Mouse (Mus musculus): ENCODE data around the gene Gm13277. TPM values are rescaled to one million over a fixed set of nuclear protein-coding genes. Genes with fewer than 3 reads are reported as not detected.
"Not testable (repeated sequence)": the region's sequence is repeated elsewhere in the genome, so short reads cannot be mapped to it uniquely, and the experiment has no call there.

Gene Gm13277
- polyA plus RNA-seq, 1 experiment from 2014 or later: not detected

DNA sequence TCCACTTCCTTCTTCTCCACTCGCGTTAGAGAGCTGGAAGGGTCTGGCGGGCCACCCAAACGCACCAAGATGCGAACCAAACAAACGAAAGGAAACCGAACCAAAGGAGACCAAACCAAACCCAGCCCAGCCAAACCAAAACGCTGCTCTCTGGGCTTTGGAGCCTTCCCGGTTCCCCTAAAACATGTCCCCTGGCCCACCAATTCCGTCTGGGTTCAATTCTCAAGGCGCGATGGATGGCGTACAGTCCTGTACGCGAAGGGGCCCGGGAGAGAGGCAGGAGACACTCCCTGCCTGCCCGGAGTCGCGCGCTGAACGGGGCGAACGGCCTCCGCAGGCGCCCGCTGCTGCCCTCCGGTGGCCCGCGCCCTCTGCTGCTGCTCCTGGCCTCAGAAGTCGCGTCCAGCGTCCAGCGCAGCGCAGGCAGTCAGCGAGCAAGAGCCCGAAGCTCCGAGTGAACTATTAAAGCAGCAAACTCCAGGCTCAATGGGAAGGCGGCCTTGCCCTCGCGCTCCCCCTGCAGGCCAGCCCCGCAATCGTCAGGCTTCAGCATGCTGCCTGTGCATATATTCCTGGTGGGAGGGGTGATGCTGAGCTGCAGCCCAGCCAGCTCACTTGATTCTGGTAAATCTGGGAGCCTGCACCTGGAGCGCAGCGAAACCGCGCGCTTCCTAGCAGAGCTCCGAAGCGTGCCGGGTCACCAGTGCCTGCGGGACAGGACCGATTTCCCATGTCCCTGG, 5.7 kb downstream of the Gm13277 start, which contains the start of gene Gm13275:
Gene Gm13275, plus strand, starts transcription at position 552 of the 740 bp plus-strand sequence.
- 2% methylated on average over 19 of the region's 52 CpGs for WGBS
- ATAC-seq (replicated peaks; ENCODE audit: low FRiP score); H3K4me2 ChIP-seq; H3K27me3 ChIP-seq; H3K36me3 ChIP-seq; H3K4me1 ChIP-seq; H3K9me3 ChIP-seq (replicated peaks); H3K4me3 ChIP-seq (replicated peaks); H3K9ac ChIP-seq; H3K27ac ChIP-seq: not testable (repeated sequence)

- not testable (repeated sequence) for H3K9me3 ChIP-seq (replicated peaks); H3K9ac ChIP-seq; H3K27me3 ChIP-seq; H3K36me3 ChIP-seq; H3K4me2 ChIP-seq; ATAC-seq (replicated peaks; ENCODE audit: low FRiP score); H3K4me1 ChIP-seq; H3K4me3 ChIP-seq (replicated peaks); H3K27ac ChIP-seq
- WGBS: no CpG with 5 or more reads among the region's 28 CpGs
Measured at GRCm38 (mm10) chr4:88797097-88797496, 8.7 kb downstream of the Gm13277 start, which contains the start of gene Gm13279. Gm13279 (plus strand) TSS chr4:88797397.

DNA sequence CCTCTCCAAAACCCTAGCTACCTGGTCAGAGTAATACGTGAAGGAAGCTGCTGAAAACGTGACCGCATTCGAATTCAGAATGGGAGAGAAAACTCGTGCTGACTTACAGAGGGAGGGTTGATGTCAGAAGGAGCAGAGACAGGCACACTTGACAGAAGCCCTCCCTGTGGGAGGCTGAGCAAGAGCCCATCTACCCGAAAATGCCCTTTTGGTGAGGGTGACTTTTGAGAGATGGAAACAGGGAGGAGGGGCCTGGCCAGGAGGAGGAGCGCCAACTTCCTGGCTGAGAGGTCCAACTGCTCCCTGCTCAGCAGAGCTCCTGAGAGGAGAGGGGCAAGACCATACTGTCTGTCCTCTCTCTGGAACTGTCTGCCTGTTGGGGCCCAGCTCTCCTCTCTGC, 10.9 kb downstream of the Gm13277 start, which contains the start of gene Gm13285:
Gene Gm13285, plus strand, starts transcription at position 301 of the 400 bp plus-strand sequence.
- not testable (repeated sequence) for H3K9me3 ChIP-seq (replicated peaks); H3K36me3 ChIP-seq; H3K27me3 ChIP-seq; H3K4me1 ChIP-seq; H3K27ac ChIP-seq; H3K4me3 ChIP-seq (replicated peaks); H3K9ac ChIP-seq; H3K4me2 ChIP-seq; ATAC-seq (replicated peaks; ENCODE audit: low FRiP score)
- 13% methylated on average over 6 of the region's 7 CpGs for WGBS

DNA sequence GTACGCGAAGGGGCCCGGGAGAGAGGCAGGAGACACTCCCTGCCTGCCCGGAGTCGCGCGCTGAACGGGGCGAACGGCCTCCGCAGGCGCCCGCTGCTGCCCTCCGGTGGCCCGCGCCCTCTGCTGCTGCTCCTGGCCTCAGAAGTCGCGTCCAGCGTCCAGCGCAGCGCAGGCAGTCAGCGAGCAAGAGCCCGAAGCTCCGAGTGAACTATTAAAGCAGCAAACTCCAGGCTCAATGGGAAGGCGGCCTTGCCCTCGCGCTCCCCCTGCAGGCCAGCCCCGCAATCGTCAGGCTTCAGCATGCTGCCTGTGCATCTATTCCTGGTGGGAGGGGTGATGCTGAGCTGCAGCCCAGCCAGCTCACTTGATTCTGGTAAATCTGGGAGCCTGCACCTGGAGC, 14.5 kb downstream of the Gm13277 start, which contains the start of gene Gm13287:
Gene Gm13287, plus strand, starts transcription at position 301 of the 400 bp plus-strand sequence.
- not testable (repeated sequence) for H3K27ac ChIP-seq; H3K4me3 ChIP-seq (replicated peaks); H3K9me3 ChIP-seq (replicated peaks); H3K27me3 ChIP-seq; H3K4me2 ChIP-seq; H3K4me1 ChIP-seq; ATAC-seq (replicated peaks; ENCODE audit: low FRiP score); H3K36me3 ChIP-seq; H3K9ac ChIP-seq
- no CpG with 5 or more reads among the region's 29 CpGs for WGBS

- not testable (repeated sequence) for H3K27ac ChIP-seq; ATAC-seq (replicated peaks; ENCODE audit: low FRiP score); H3K36me3 ChIP-seq; H3K4me3 ChIP-seq (replicated peaks); H3K4me1 ChIP-seq; H3K9me3 ChIP-seq (replicated peaks); H3K9ac ChIP-seq
- Histone ChIP-seq H3K27me3 (peaks cover 16% of the 10 kb centered on the region), H3K4me2 (peak within 1 kb of the TSS; percentile 44; the same call in 1 of the 2 replicates)
- WGBS: no CpG with 5 or more reads among the region's 8 CpGs
Measured at GRCm38 (mm10) chr4:88805231-88805630, 16.8 kb downstream of the Gm13277 start, which contains the start of gene Gm13288. Gm13288 (plus strand) TSS chr4:88805531.

DNA sequence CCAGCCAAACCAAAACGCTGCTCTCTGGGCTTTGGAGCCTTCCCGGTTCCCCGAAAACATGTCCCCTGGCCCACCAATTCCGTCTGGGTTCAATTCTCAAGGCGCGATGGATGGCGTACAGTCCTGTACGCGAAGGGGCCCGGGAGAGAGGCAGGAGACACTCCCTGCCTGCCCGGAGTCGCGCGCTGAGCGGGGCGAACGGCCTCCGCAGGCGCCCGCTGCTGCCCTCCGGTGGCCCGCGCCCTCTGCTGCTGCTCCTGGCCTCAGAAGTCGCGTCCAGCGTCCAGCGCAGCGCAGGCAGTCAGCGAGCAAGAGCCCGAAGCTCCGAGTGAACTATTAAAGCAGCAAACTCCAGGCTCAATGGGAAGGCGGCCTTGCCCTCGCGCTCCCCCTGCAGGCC, 17.3 kb downstream of the Gm13277 start:
- Histone ChIP-seq H3K27me3 (peaks cover 16% of the 10 kb centered on the region), H3K4me2 (peak overlapping the region; percentile 44; the same call in 1 of the 2 replicates)
- ATAC-seq (replicated peaks; ENCODE audit: low FRiP score); H3K9me3 ChIP-seq (replicated peaks); H3K27ac ChIP-seq; H3K4me1 ChIP-seq; H3K36me3 ChIP-seq; H3K4me3 ChIP-seq (replicated peaks); H3K9ac ChIP-seq: not testable (repeated sequence)
- 0% methylated on average over 7 of the region's 34 CpGs for WGBS

DNA sequence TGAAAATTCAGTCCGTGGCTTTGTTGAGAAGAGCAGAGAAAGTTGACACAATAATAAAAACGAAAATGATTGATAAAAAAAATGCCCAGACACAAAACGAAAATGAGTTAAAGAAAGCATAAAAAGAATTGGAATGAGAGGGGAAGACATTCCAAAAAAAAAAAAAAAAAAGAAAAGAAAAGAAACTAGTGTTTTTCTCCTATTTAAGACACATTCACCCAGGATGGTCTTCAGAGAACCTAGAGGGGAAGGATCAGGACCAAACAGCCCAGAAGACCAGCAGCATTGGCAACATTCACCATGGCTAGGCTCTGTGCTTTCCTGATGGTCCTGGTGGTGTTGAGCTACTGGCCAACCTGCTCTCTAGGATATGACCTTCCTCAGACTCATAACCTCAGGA, 27.5 kb downstream of the Gm13277 start, which contains the start of gene Ifna7:
Gene Ifna7, plus strand, starts transcription at position 301 of the 400 bp plus-strand sequence.
- no peak within 1 kb of the TSS for H3K4me2 ChIP-seq
- no peak within 1 kb of the TSS for H3K27ac ChIP-seq
- H3K27me3 ChIP-seq: no peaks in the 10 kb centered on the region; the same call in 1 of the 2 replicates
- 59% methylated on average over 3 of the region's 3 CpGs for WGBS
- ATAC-seq (replicated peaks; ENCODE audit: low FRiP score): no peak
- no peak within 1 kb of the TSS for H3K9ac ChIP-seq
- H3K4me1 ChIP-seq: no peaks in the 10 kb centered on the region
- no peak within 1 kb of the TSS for H3K4me3 ChIP-seq (replicated peaks)
- H3K9me3 ChIP-seq (replicated peaks): no peaks in the 10 kb centered on the region
- H3K36me3 ChIP-seq: no peaks in the 10 kb centered on the region

DNA sequence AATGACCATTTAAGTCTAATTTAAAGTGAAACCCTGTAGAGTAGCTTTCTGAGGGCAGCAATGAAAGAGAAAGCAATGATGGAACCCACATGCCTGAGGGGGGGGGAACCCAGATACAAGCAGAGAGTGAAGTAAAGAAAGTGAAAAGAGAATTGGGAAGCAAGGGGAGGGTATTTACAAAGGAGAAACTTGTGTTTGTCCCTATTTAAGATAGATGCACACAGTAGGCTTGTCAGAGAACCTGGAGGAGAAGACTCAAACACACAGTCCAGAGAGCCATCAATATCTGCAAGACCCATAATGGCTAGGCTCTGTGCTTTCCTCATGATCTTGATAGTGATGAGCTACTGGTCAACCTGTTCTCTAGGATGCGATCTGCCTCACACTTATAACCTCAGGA, 31.2 kb downstream of the Gm13277 start, which contains the start of gene Ifna11:
Gene Ifna11, plus strand, starts transcription at position 301 of the 400 bp plus-strand sequence.
- no peak for ATAC-seq (replicated peaks; ENCODE audit: low FRiP score)
- Histone ChIP-seq H3K27ac (no peak within 1 kb of the TSS), H3K4me1 (no peaks in the 10 kb centered on the region), H3K36me3 (no peaks in the 10 kb centered on the region), H3K9ac (no peak within 1 kb of the TSS), H3K9me3 (replicated peaks) (no peaks in the 10 kb centered on the region), H3K27me3 (no peaks in the 10 kb centered on the region; the same call in 1 of the 2 replicates), H3K4me2 (no peak within 1 kb of the TSS), H3K4me3 (replicated peaks) (no peak within 1 kb of the TSS)
- WGBS: 74% methylated on average over 1 of the region's 1 CpGs

DNA sequence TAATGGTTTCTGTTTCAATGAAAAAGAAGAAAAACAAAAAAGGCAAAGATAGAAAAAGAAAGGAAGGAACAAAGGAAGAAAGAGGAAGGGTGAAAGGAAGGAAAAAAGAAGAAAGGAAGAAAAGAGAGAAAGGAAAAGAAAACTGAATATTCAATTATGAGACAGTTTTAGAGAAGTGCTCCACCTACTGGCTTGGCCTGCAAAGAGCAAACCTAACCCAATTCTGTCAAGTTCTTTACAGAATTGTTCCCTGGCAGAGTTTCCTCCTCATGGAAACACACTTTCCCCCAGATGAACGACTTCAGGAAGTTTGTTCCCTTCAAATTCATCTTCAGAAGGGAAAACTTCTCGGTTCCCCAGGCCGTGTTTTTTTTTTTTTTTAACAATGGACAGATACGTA, 34.6 kb downstream of the Gm13277 start:
- Histone ChIP-seq H3K4me3 (replicated peaks) (no peak overlapping the region), H3K27me3 (no peaks in the 10 kb centered on the region; the same call in 1 of the 2 replicates), H3K4me1 (no peaks in the 10 kb centered on the region), H3K4me2 (no peak overlapping the region), H3K27ac (no peak overlapping the region), H3K36me3 (no peaks in the 10 kb centered on the region), H3K9me3 (replicated peaks) (no peaks in the 10 kb centered on the region), H3K9ac (no peak overlapping the region)
- 25% methylated on average over 4 of the region's 4 CpGs for WGBS
- ATAC-seq (replicated peaks; ENCODE audit: low FRiP score): no peak

- not testable (repeated sequence) for H3K9ac ChIP-seq; H3K36me3 ChIP-seq; H3K27me3 ChIP-seq; ATAC-seq (replicated peaks; ENCODE audit: low FRiP score); H3K4me3 ChIP-seq (replicated peaks); H3K9me3 ChIP-seq (replicated peaks); H3K4me2 ChIP-seq; H3K4me1 ChIP-seq; H3K27ac ChIP-seq
Measured at GRCm38 (mm10) chr4:88827116-88827515, 38.7 kb downstream of the Gm13277 start, which contains the start of gene Ifna6. Ifna6 (plus strand) TSS chr4:88827416.

DNA sequence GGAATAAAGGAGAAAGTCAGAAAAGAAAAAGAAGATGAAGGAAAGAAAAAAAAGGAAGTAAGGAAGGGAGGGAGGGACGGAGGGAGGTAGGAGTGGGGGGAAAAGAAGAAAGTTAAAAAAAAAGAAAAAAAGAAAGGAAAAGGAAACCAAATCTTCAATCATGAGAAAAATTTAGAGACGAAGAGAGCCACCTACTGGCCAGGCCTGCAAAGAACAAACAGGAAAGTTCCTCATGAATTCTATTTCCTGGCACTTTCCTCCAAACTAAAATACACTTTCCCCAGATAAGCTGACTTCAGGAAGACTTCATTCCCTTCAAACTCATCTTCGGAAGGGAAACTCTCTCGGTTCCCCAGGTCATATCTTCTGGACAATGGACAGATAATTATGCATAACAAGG, 42.1 kb downstream of the Gm13277 start:
- Histone ChIP-seq H3K4me3 (replicated peaks) (no peak overlapping the region), H3K27me3 (no peaks in the 10 kb centered on the region; the same call in 1 of the 2 replicates), H3K9ac (no peak overlapping the region), H3K4me1 (no peaks in the 10 kb centered on the region), H3K9me3 (replicated peaks) (no peaks in the 10 kb centered on the region), H3K27ac (no peak overlapping the region), H3K4me2 (no peak overlapping the region), H3K36me3 (no peaks in the 10 kb centered on the region)
- no peak for ATAC-seq (replicated peaks; ENCODE audit: low FRiP score)
- WGBS: 33% methylated on average over 4 of the region's 4 CpGs

DNA sequence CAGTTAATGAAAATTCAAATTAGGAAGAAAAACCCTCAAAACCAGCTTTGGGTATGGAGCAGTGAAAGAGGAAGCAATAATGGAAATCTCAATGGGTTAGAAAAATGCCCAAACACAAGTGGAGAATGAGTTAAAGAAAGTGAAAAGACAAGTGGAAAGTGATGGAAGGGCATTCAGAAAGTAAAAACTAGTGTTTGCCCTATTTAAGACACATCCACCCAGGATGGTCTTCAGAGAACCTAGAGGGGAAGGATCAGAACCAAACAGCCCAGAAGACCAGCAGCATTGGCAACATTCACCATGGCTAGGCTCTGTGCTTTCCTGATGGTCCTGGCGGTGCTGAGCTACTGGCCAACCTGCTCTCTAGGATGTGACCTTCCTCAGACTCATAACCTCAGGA, 46.8 kb downstream of the Gm13277 start, which contains the start of gene Ifna5:
Gene Ifna5, plus strand, starts transcription at position 301 of the 400 bp plus-strand sequence.
- H3K9ac ChIP-seq; H3K4me3 ChIP-seq (replicated peaks); ATAC-seq (replicated peaks; ENCODE audit: low FRiP score); H3K4me1 ChIP-seq; H3K9me3 ChIP-seq (replicated peaks); H3K27ac ChIP-seq; H3K36me3 ChIP-seq; H3K27me3 ChIP-seq; H3K4me2 ChIP-seq: not testable (repeated sequence)
- 79% methylated on average over 1 of the region's 1 CpGs for WGBS
